13 mouse cellular contexts compared by ENCODE assay signal in the genomic region with DNA sequence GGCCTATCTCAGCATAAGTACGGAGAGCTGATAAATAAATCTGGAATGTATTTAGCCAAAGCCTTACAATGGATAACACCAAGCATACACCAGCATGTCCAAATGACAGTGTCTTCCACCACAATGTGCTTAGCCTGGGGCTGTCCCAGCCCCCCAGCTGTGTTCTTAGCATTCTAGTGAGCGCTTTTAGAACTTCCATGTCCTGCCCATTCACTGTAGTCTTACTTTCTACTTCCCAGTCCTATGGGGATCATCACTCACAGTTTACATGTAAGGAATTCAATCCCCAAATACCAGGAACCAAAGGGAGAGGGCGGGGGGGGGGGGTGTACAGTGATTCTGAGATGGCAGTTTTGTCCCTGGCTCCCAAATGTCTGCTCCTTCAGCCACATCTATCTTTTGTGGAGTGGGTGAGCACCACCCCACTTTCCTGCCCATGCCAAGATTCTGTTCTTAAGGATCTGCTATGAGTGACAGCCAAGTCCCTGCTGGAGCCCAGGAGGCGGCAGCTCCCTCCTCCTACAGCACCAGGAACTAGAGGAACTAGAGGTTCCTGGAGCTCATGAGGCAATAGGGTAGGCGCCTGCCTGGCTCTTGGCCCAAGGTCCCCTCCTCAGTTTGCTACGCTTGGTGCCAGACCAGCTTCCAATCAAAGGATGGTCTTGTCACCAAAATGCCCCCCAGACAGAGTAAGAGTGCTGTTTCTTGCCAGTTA. TPM values are rescaled to one million over a fixed set of nuclear protein-coding genes. Genes with fewer than 3 reads are reported as not detected.
A peak's percentile ranks its signal among the peaks of the same experiment; 100 is the strongest.
DNase-seq lines count a peak whose midpoint lies in the region; ATAC-seq lines count a peak whose summit lies in the region.
"Had no signal": no experiment of that assay in that cellular context is flagged by ENCODE, and none has a peak within 500 bp of the region (broad histone marks: within the 10 kb centered on the region; RNA-seq: fewer than 3 reads in every experiment).

No protein-coding gene starts in this region.

- no peak overlapping the region for H3K4me3 ChIP-seq in lung, embryonic 15.5 days
- H3K4me3 ChIP-seq: embryonic facial prominence, embryonic 13.5 days; kidney, embryonic 15.5 days; midbrain, embryonic 10.5 days had no signal

- 67% methylated on average over 6 of the region's 6 CpGs for WGBS in lung, embryonic 15.5 days

- H3K4me1 ChIP-seq in lung, embryonic 15.5 days: peaks cover 13% of the 10 kb centered on the region; the same call in 1 of the 2 replicates
- H3K4me1 ChIP-seq: midbrain, embryonic 10.5 days had no signal

- H3K27me3 ChIP-seq in lung, embryonic 15.5 days: no peaks in the 10 kb centered on the region
- H3K27me3 ChIP-seq: embryonic facial prominence, embryonic 13.5 days; kidney, embryonic 15.5 days had no signal

- ATAC-seq in frontal cortex, adult (ENCODE audit: low TSS enrichment): peak; percentile 44; the same call in 1 of the 2 replicates
- 0 out of 2 replicates have a peak, but pooled peaks have one; percentile 32 for ATAC-seq in lung, embryonic 15.5 days (ENCODE audit: borderline replicate concordance, extremely low read depth, low FRiP score, low TSS enrichment)
- ATAC-seq in granulocyte monocyte progenitor cell, adult 5-6 weeks (replicated peaks; ENCODE audit: poor library complexity, severe bottlenecking): 0 out of 2 replicates have a peak, but pooled peaks have one; percentile 21
- peak; percentile 41 for ATAC-seq in megakaryocyte, adult 5-6 weeks (ENCODE audit: poor library complexity, severe bottlenecking)
- ATAC-seq: inflammation-experienced regulatory T-cells, adult 6 months had no signal

- no peaks in the 10 kb centered on the region for H3K36me3 ChIP-seq in lung, embryonic 15.5 days
- H3K36me3 ChIP-seq: embryonic facial prominence, embryonic 13.5 days; kidney, embryonic 15.5 days; midbrain, embryonic 10.5 days had no signal

- no peak overlapping the region for H3K4me2 ChIP-seq in lung, embryonic 15.5 days
- H3K4me2 ChIP-seq: embryonic facial prominence, embryonic 13.5 days; kidney, embryonic 15.5 days had no signal

- DNase-seq in frontal cortex, postnatal 10 days (ENCODE audit: low spot score in 2 of 2): no peak
- DNase-seq in lung, postnatal 25 days (ENCODE audit: low spot score): no peak
- DNase-seq in kidney, adult 9 months: no peak
- DNase-seq: gastrocnemius, postnatal 36 days; thymus, postnatal 4 days had no signal

- no peaks in the 10 kb centered on the region for H3K9me3 ChIP-seq in lung, embryonic 15.5 days
- H3K9me3 ChIP-seq: embryonic facial prominence, embryonic 13.5 days; kidney, embryonic 15.5 days; midbrain, embryonic 10.5 days had no signal

- no peak overlapping the region for H3K27ac ChIP-seq in lung, embryonic 15.5 days
- H3K27ac ChIP-seq: embryonic facial prominence, embryonic 13.5 days; kidney, embryonic 15.5 days; midbrain, embryonic 10.5 days had no signal

- H3K9ac ChIP-seq in lung, embryonic 15.5 days: no peak overlapping the region
- H3K9ac ChIP-seq: embryonic facial prominence, embryonic 13.5 days; kidney, embryonic 15.5 days had no signal

RNA-seq across cellular contexts. Expression of a gene that starts 11.0 kb away (rescaled TPM):
- 27.9 and 30.2 TPM in 2 replicates for polyA plus RNA-seq in lung, embryonic 15.5 days (2015; fragmentation: Nextera tagmentation; extraction: Ambion mirVana)
- 27.3 and 27.5 TPM in 2 replicates for total RNA-seq in granulocyte monocyte progenitor cell, adult 5-6 weeks (2014; fragmentation: Nextera tagmentation)
- total RNA-seq in granulocyte monocyte progenitor cell, adult 5-6 weeks (2017): 18.2 and 22.7 TPM in 2 replicates
- 37.2 and 46.0 TPM in 2 replicates for total RNA-seq in megakaryocyte, adult 5-6 weeks (2015)
- 45.6 and 48.1 TPM in 2 replicates for total RNA-seq in megakaryocyte, adult 5-6 weeks (2017)
